Mouse (Mus musculus) urinary bladder, postnatal 14 days (tissue): ENCODE measurements around the gene Slc22a15.

ENCODE experiments used
- DNase-seq: peaks from one replicate; pipeline ENCODE4 v3.0.0; 2021; ENCODE audit warnings: low spot score

Slc22a15 gene

DNA sequence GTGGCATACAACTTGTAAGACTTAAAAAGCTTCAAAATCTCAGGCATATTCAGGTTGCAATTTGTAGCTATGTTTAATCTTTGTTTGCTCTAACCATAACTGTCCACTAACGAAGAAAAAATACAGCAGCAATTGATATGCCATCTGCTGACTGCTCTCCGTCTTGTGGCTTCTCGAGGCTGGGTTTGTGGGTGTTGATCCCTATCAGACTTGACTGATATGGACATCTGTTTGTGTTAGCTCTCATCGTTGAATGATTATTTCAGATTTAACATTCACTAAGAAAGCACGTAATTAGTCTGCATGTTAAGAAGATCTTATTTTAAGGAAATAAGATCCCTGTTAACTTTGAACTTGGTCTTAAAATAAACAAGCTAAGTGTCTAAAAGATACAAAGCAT lies 7.7 kb downstream of the Slc22a15 start:
- no peak for DNase-seq

GRCm38 (mm10) chr3:101915048-101915801 lies 9.0 kb downstream of the Slc22a15 start:
- no peak for DNase-seq

DNA sequence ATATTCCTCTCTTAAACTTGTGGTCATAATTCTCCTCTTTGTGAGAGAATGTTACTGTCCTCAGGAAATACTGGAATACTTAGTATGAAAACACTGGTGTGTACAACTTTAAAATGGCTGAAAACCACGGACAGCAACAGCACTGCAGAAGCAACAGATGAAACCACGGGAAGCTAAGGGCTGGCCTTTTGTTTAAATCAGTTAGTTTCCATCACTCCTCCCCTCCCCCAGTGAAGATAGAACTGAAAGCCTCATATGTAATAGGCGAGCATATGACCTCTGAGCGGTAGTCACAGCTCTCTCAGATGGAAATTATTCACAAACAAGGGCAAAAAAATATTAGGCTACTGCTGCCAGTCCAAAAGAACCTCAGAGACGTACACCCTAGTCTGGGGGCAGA lies 10.0 kb downstream of the Slc22a15 start:
- DNase-seq, result no peak

DNA sequence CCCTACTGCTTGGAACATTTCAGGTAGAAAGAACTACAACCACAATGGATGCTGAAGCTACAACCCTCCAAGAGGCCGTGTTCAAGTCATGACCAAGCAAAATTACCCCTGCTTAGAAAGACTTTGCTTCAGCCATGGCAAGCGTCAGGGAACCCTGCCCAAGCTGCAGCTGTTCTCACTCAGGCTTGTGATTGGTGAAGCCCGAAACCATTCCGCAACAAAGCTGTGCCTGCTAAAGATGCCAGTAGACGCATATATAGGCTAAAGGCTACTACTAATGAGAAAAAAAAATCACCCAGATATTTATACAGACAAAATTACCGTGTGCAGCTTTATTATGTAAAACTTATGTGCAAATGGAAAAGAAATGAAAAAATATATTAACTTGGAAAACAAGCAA lies 12.2 kb downstream of the Slc22a15 start:
- DNase-seq, result no peak

DNA sequence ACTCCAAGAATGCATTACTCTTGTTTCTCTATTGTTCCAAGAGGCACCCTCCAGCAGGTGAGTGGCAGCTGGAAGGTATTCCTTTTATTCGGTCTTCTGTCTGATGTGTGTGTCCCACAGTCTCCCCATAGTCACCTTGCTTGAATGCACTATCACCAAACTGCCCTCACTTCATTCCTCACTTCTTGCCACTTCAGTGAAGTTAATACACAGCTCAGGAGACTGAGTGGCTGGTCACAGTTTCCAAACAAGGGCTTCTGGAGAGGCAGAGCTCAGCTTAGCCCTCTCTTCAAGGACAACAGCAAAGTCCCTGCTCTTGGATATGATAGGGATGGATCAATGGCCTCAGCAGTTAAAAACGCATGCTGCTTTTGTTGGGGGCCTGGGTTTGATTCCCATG lies 17.2 kb downstream of the Slc22a15 start:
- no peak for DNase-seq

- DNase-seq, result no peak
These were observed 19.5 kb downstream of the Slc22a15 start for GRCm38 (mm10) chr3:101904776-101905175.

DNA sequence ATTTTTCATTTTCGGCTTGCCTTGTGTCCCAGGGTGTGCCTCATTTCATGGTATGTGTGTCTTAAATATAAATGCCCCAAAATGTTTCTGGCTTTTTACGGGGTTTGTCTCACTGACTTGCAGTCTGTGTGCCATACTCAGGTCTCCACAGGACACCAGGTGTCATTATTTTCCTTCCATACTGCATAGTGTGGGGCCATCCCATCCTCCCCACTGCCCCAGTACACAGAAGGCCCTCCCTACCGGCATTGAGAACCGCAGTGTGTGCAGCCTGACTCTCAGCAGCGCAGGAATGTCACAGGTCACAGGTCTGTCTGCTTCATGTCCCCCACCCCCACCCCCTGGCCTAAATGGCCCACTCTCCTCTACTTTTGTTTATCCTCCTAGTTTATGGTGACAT lies 21.2 kb downstream of the Slc22a15 start:
- DNase-seq, result no peak

DNA sequence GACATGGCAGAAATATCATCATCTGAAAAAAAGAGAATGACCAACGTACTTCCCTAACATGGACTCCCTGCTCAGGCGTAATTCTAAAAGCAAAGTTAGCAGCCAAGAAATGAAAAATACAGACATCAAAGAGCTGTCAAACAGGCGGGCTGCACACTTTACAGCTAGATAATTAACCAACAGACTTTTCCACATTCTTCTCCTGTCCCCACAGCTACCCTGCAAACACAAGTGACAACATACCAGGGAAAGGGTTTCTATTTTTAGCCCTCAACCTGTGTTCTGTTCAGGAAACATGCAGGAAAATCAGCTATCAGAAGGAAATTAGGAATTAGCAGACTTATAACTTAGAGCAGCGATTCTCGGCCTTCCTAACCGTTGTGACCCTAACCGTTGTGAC lies 21.9 kb downstream of the Slc22a15 start:
- DNase-seq, result no peak

DNA sequence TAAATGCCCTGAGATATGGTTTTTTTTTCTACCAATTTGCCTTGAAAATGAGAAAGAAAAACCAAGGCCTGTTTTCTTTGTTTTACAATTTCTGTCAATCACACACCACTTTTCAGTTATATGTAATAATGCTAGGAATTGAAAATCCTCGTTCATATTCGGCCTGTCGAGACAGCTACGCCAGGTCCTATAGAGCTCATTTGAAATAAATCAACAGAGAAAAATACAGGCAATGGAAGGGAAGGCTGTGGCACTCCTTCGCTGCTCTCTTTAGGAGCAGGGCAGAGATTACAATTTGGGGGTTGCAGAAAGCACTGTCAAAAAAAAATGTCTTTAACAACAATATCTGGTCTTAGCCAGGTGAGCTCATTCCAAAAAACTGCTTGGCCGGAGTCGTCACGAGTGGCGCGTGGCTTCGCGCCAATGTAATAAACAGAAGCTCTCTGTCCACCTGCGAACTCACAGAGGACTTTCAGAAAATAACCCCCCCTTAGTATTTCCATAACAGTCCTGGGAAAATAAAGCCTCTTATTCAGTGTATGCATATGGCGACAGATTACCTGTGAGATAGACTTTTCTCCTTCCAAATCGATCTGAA lies 26.8 kb downstream of the Slc22a15 start:
- no peak for DNase-seq

- peak; percentile 63 for DNase-seq
These were observed 27.4 kb downstream of the Slc22a15 start for GRCm38 (mm10) chr3:101896893-101897292.

- no peak for DNase-seq
These were observed 28.8 kb downstream of the Slc22a15 start for GRCm38 (mm10) chr3:101895376-101895910.

- DNase-seq, result peak; percentile 67
These were observed 38.7 kb downstream of the Slc22a15 start for GRCm38 (mm10) chr3:101885591-101885990.

GRCm38 (mm10) chr3:101885041-101885440 lies 39.2 kb downstream of the Slc22a15 start:
- DNase-seq, result no peak

GRCm38 (mm10) chr3:101883902-101884301 lies 40.4 kb downstream of the Slc22a15 start:
- DNase-seq, result no peak

- no peak for DNase-seq
These were observed 42.5 kb downstream of the Slc22a15 start for GRCm38 (mm10) chr3:101881721-101882120.

DNA sequence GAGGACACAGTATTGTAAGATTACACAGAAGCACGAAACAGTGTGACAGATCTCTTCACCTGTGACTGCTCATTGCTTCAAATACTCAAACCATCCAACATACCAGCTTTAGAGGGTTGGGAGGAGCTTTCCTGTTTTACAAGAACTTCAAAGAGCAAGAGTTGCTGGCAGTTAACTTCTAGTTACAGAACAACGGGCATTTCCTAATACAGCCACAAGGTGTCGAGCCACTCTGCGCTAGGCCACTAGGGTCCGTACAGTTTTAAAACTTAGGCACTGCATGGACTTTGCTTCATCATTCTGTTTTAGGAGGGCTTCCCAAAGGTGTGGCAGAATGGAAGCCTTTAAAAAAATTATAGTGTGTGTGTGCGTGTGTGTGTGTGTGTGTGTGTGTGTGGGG lies 43.4 kb downstream of the Slc22a15 start:
- no peak for DNase-seq

DNA sequence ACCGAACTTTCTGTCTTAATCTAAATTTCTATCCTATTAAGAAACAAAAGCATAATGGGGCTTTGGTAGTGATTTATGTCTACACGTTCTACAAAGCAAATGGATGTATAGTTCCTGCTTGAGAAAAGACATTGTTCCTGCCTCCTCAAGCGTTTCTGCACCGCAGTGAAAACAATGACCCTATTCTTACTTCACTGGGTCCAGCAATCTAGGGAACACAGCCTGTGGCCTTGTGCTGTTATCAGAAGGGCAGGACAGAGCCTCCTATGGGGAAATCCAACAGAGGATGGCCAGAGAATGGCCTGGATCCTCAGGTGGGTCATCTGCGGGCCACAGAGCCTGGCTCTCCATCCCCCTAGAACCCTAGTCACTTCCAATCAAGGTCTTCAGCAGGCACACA lies 46.1 kb downstream of the Slc22a15 start:
- DNase-seq, result no peak

DNA sequence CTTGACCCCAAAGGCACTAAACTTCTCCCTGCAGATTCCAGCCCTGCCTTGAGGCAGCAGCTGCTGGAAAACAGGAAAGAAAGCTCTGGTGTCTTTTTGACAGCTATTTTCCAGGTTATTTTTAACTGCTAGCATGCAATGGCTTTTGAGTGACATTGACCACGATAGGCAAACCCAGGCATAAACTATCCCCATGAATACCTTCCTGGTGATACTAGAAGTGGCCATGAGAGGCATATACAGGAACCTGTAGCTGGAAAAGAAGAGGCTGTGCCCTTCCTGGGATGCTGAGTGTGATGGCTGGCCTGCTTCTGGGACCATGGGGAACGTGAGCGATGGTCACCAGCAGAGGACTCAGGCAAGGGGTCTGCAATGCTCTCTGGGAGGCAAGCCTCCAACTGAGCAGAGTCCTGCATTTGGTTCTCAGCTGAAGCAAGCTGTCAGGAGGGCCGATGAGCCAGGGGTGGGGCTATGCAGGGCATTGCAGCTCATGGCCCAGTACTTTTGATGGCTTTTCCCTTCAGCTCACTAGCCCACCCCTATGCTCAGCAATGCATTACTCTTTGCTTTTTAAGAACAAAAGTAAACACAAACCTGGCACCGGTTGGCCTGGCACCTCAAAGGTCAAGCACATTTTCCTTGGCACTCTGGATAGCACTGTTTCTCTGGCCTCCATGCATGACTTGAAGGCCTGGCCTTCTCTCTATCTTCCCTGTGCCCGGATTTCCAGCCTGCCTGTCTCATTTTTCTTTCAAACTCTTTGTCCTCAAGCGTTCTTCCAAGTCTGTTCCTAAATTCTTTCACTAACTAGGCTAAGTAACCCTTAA lies 47.6 kb downstream of the Slc22a15 start:
- DNase-seq, result no peak

DNA sequence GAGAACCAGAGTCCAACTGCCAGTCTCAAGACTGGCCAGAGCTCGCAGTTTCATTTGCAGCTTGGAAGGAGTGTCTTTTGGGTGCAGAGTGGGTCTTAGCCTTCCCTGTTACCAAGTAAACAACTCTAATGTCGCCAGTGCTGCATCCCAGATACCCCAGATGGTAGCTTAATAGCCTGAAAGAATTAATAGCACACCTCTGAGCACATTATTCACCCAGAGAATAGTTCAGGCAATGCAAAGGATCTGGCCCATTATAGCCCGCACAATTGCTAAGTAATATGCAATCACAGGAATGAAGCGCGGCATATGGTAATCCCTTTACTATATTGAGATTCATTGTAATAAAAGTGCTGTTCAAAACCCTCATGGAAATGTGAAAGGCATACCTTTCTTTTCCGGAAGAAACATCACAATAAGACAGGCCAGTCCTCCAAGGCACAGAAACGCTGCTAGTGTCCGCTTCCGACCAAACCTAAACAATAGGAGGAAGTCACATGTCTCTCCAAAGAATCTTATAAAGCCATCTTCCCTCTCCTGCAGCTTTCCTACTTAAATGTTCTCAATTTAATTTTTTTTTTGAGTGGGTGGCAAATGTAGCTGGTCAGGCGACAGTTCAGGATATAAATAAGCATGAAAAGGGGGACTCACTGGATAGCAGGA lies 48.9 kb downstream of the Slc22a15 start:
- no peak for DNase-seq

- DNase-seq, result no peak
These were observed 51.1 kb downstream of the Slc22a15 start for GRCm38 (mm10) chr3:101873061-101873675.

DNA sequence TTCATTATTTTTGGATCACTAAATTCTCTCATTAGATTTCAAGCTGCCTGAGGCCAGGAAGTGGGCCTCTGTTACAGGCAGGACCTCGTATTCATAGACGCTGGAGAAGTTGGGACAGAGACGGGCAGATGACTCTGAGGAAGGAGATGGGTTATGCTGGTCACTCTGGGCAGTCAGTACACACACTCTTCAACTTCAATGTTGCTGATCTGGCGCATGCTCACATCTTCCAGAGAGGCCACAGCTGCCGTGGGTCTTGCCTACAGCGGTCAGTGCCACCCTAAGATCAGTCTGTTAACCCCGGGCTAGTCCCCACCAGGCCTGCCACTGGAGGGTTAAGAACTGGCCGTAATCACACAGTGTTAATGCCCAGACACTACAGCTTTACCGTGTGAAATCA lies 52.3 kb downstream of the Slc22a15 start:
- DNase-seq, result no peak

GRCm38 (mm10) chr3:101867001-101867421 lies 57.2 kb downstream of the Slc22a15 start:
- no peak for DNase-seq
